Mouse (Mus musculus): ENCODE results near the gene Isca2. TPM values are rescaled to one million over a fixed set of nuclear protein-coding genes. Genes with fewer than 3 reads are reported as not detected.

The Isca2 gene
- 57.6 TPM for polyA plus RNA-seq (2014; fragmentation: Illumina TruSeq; extraction: RNeasy Lipid Tissue Mini Kit (QIAGEN cat#74804); ENCODE audit: insufficient read depth, low read depth, low replicate concordance)

GRCm38 (mm10) chr12:84772726-84773441, at the start of gene Isca2, which contains the start of gene Npc2:
TSS of gene Isca2 (plus strand) at chr12:84773251.
TSS of gene Npc2 (minus strand) at chr12:84773152.

Other genes starting within 250 kb of the Isca2 start
- gene Vsx2, start 203.5 kb upstream of the Isca2 start, polyA plus RNA-seq (2014; fragmentation: Illumina TruSeq; extraction: RNeasy Lipid Tissue Mini Kit (QIAGEN cat#74804); ENCODE audit: insufficient read depth, low read depth, low replicate concordance), result not detected
- 9.5 TPM for gene Abcd4, start 155.8 kb upstream of the Isca2 start, polyA plus RNA-seq (2014; fragmentation: Illumina TruSeq; extraction: RNeasy Lipid Tissue Mini Kit (QIAGEN cat#74804); ENCODE audit: insufficient read depth, low read depth, low replicate concordance)
- not detected for gene Vrtn, start 132.2 kb upstream of the Isca2 start, polyA plus RNA-seq (2014; fragmentation: Illumina TruSeq; extraction: RNeasy Lipid Tissue Mini Kit (QIAGEN cat#74804); ENCODE audit: insufficient read depth, low read depth, low replicate concordance)
- not detected for gene Syndig1l, start 74.4 kb upstream of the Isca2 start, polyA plus RNA-seq (2014; fragmentation: Illumina TruSeq; extraction: RNeasy Lipid Tissue Mini Kit (QIAGEN cat#74804); ENCODE audit: insufficient read depth, low read depth, low replicate concordance)
- gene Npc2, start 99 bp upstream of the Isca2 start, polyA plus RNA-seq (2014; fragmentation: Illumina TruSeq; extraction: RNeasy Lipid Tissue Mini Kit (QIAGEN cat#74804); ENCODE audit: insufficient read depth, low read depth, low replicate concordance), result 669 TPM
- gene Ltbp2, start 103.3 kb downstream of the Isca2 start, polyA plus RNA-seq (2014; fragmentation: Illumina TruSeq; extraction: RNeasy Lipid Tissue Mini Kit (QIAGEN cat#74804); ENCODE audit: insufficient read depth, low read depth, low replicate concordance), result 11.5 TPM
- gene Fcf1, start 197.6 kb downstream of the Isca2 start, polyA plus RNA-seq (2014; fragmentation: Illumina TruSeq; extraction: RNeasy Lipid Tissue Mini Kit (QIAGEN cat#74804); ENCODE audit: insufficient read depth, low read depth, low replicate concordance), result 88.6 TPM
- gene Arel1, start 197.6 kb downstream of the Isca2 start, polyA plus RNA-seq (2014; fragmentation: Illumina TruSeq; extraction: RNeasy Lipid Tissue Mini Kit (QIAGEN cat#74804); ENCODE audit: insufficient read depth, low read depth, low replicate concordance), result 8.1 TPM
- 16.3 TPM for gene Ylpm1, start 223.1 kb downstream of the Isca2 start, polyA plus RNA-seq (2014; fragmentation: Illumina TruSeq; extraction: RNeasy Lipid Tissue Mini Kit (QIAGEN cat#74804); ENCODE audit: insufficient read depth, low read depth, low replicate concordance)

Data from lung, adult 10 weeks (tissue).